In genomic region chr2:124126853-124127252, GRCm38 (mm10) we compare ENCODE assay signal across 24 mouse cellular contexts. TPM values are rescaled to one million over a fixed set of nuclear protein-coding genes. Genes with fewer than 3 reads are reported as not detected.
DNase-seq lines count a peak whose midpoint lies in the region; ATAC-seq and TF ChIP-seq lines count a peak whose summit lies in the region.
"Had no signal": no experiment of that assay in that cellular context is flagged by ENCODE, and none has a peak within 500 bp of the region (broad histone marks: within the 10 kb centered on the region; RNA-seq: fewer than 3 reads in every experiment).

No protein-coding gene starts in this region.

- no peak for TF ChIP-seq CTCF in heart, adult 2 months (IDR thresholded peaks at IDR 0.05)

- H3K27ac ChIP-seq in heart, embryonic 10.5 days: peak overlapping the region; percentile 52; the same call in 1 of the 2 replicates
- no peak overlapping the region for H3K27ac ChIP-seq in heart, adult 2 months
- H3K27ac ChIP-seq in heart, embryonic 16.5 days (ENCODE audit: low read length): peak overlapping the region; percentile 2; the same call in 1 of the 2 replicates
- no peak overlapping the region for H3K27ac ChIP-seq in midbrain, embryonic 11.5 days (ENCODE audit: low read depth, low read length)
- no peak overlapping the region for H3K27ac ChIP-seq in midbrain, embryonic 13.5 days
- H3K27ac ChIP-seq: forebrain, embryonic 13.5 days; hindbrain, postnatal 0 days; limb, embryonic 15.5 days; liver, embryonic 14.5 days; midbrain, embryonic 15.5 days; neural tube, embryonic 12.5 days had no signal

- H3K9me3 ChIP-seq in heart, embryonic 10.5 days: no peaks in the 10 kb centered on the region
- no peaks in the 10 kb centered on the region for H3K9me3 ChIP-seq in heart, embryonic 16.5 days (replicated peaks; ENCODE audit: control insufficient read depth, low read length)
- no peaks in the 10 kb centered on the region for H3K9me3 ChIP-seq in midbrain, embryonic 11.5 days (ENCODE audit: control insufficient read depth, low read length)
- H3K9me3 ChIP-seq in midbrain, embryonic 13.5 days: no peaks in the 10 kb centered on the region
- H3K9me3 ChIP-seq: forebrain, embryonic 13.5 days; limb, embryonic 15.5 days; midbrain, embryonic 15.5 days; neural tube, embryonic 12.5 days had no signal

- ATAC-seq in heart, embryonic 16.5 days (replicated peaks; ENCODE audit: extremely low read depth, insufficient read depth, low FRiP score): peak; percentile 69; the same call in 1 of the 2 replicates
- ATAC-seq in midbrain, embryonic 11.5 days (ENCODE audit: low FRiP score): no peak
- ATAC-seq in midbrain, embryonic 13.5 days: no peak
- ATAC-seq: CD4-positive, CD25-positive, alpha-beta regulatory T cell, adult 4 months; forebrain, embryonic 13.5 days; hindbrain, postnatal 0 days; intestine, embryonic 16.5 days; midbrain, embryonic 15.5 days had no signal

- peaks cover 14% of the 10 kb centered on the region; the same call in 1 of the 2 replicates for H3K4me1 ChIP-seq in heart, embryonic 10.5 days
- no peaks in the 10 kb centered on the region for H3K4me1 ChIP-seq in heart, adult 2 months (ENCODE audit: control insufficient read depth, insufficient read depth, low read length)
- peaks cover 6% of the 10 kb centered on the region for H3K4me1 ChIP-seq in heart, embryonic 16.5 days (ENCODE audit: control insufficient read depth, insufficient read depth, low read length)
- H3K4me1 ChIP-seq in midbrain, embryonic 11.5 days (ENCODE audit: control insufficient read depth, insufficient read depth, low read length): no peaks in the 10 kb centered on the region
- H3K4me1 ChIP-seq in midbrain, embryonic 13.5 days (replicated peaks): no peaks in the 10 kb centered on the region
- H3K4me1 ChIP-seq: forebrain, embryonic 13.5 days; limb, embryonic 15.5 days; midbrain, embryonic 15.5 days; neural tube, embryonic 12.5 days had no signal

- no peak overlapping the region for H3K4me2 ChIP-seq in heart, embryonic 16.5 days (ENCODE audit: low read depth, low read length)
- H3K4me2 ChIP-seq in midbrain, embryonic 11.5 days: no peak overlapping the region
- H3K4me2 ChIP-seq in midbrain, embryonic 13.5 days (replicated peaks): no peak overlapping the region
- H3K4me2 ChIP-seq: forebrain, embryonic 13.5 days; limb, embryonic 15.5 days; midbrain, embryonic 15.5 days; neural tube, embryonic 12.5 days had no signal

- DNase-seq in heart, embryonic 10.5 days (ENCODE audit: low spot score): peak; percentile 77
- DNase-seq in heart, adult 2 months: no peak
- no peak for DNase-seq in heart, adult 9 months (ENCODE audit: low spot score in 2 of 2)
- DNase-seq in midbrain, embryonic 11.5 days (ENCODE audit: low spot score, missing footprints): peak; percentile 75
- no peak for DNase-seq in adrenal gland, adult 18-20 months (ENCODE audit: low spot score in 2 of 2)
- DNase-seq: adrenal gland, postnatal 25 days; cerebellum, adult 9-10 months; gastrocnemius, postnatal 14 days; heart, adult 11 months; kidney, adult 9 months; kidney, postnatal 14 days; lung, postnatal 10 days; thymus, adult 2 months; thymus, postnatal 4 days had no signal

- no peaks in the 10 kb centered on the region for H3K27me3 ChIP-seq in heart, embryonic 10.5 days (ENCODE audit: insufficient read depth, poor library complexity, severe bottlenecking)
- no peaks in the 10 kb centered on the region for H3K27me3 ChIP-seq in heart, adult 2 months (ENCODE audit: control insufficient read depth, insufficient read depth, low read length)
- H3K27me3 ChIP-seq in heart, embryonic 16.5 days (ENCODE audit: control insufficient read depth, insufficient read depth, low read length): no peaks in the 10 kb centered on the region
- no peaks in the 10 kb centered on the region for H3K27me3 ChIP-seq in midbrain, embryonic 11.5 days (ENCODE audit: control insufficient read depth, insufficient read depth, low read length)
- H3K27me3 ChIP-seq in midbrain, embryonic 13.5 days: no peaks in the 10 kb centered on the region
- H3K27me3 ChIP-seq: forebrain, embryonic 13.5 days; limb, embryonic 15.5 days; midbrain, embryonic 15.5 days; neural tube, embryonic 12.5 days had no signal

- intact Hi-C loops in heart, adult 2 months (cut with DNase I): no loop called here

- no peak for TF ChIP-seq EP300 in heart, adult 2 months (IDR thresholded peaks at IDR 0.05; ENCODE audit: insufficient read depth, low read depth, low read length)

- H3K36me3 ChIP-seq in heart, embryonic 10.5 days: no peaks in the 10 kb centered on the region
- no peaks in the 10 kb centered on the region for H3K36me3 ChIP-seq in heart, adult 2 months (ENCODE audit: control insufficient read depth, insufficient read depth, low read length)
- no peaks in the 10 kb centered on the region for H3K36me3 ChIP-seq in heart, embryonic 16.5 days (ENCODE audit: control insufficient read depth, insufficient read depth)
- no peaks in the 10 kb centered on the region for H3K36me3 ChIP-seq in midbrain, embryonic 11.5 days (ENCODE audit: control insufficient read depth, insufficient read depth, low read length)
- no peaks in the 10 kb centered on the region for H3K36me3 ChIP-seq in midbrain, embryonic 13.5 days
- H3K36me3 ChIP-seq: limb, embryonic 15.5 days; midbrain, embryonic 15.5 days; neural tube, embryonic 12.5 days had no signal

- no peaks in the 10 kb centered on the region for H3K79me2 ChIP-seq in heart, adult 2 months (replicated peaks; ENCODE audit: control insufficient read depth, insufficient read depth, low read length)

- WGBS in heart, embryonic 10.5 days: 27% methylated on average over 3 of the region's 3 CpGs
- 50% methylated on average over 3 of the region's 3 CpGs for WGBS in heart, adult 2 months
- WGBS in heart, embryonic 16.5 days: 22% methylated on average over 3 of the region's 3 CpGs
- WGBS in midbrain, embryonic 11.5 days: 74% methylated on average over 3 of the region's 3 CpGs
- WGBS in midbrain, embryonic 13.5 days: 75% methylated on average over 3 of the region's 3 CpGs

- no peak for TF ChIP-seq POLR2A in heart, adult 2 months (IDR thresholded peaks at IDR 0.05; ENCODE audit: insufficient read depth, low read depth, low read length)

- no peak overlapping the region for H3K4me3 ChIP-seq in heart, embryonic 10.5 days
- H3K4me3 ChIP-seq in heart, adult 2 months: no peak overlapping the region
- no peak overlapping the region for H3K4me3 ChIP-seq in heart, embryonic 16.5 days (ENCODE audit: low read length)
- no peak overlapping the region for H3K4me3 ChIP-seq in midbrain, embryonic 11.5 days (ENCODE audit: low read depth, low read length)
- H3K4me3 ChIP-seq in midbrain, embryonic 13.5 days (replicated peaks): no peak overlapping the region
- H3K4me3 ChIP-seq: forebrain, embryonic 13.5 days; limb, embryonic 15.5 days; midbrain, embryonic 15.5 days; neural tube, embryonic 12.5 days had no signal

- no peak overlapping the region for H3K9ac ChIP-seq in heart, adult 2 months (ENCODE audit: low read depth, low read length)
- no peak overlapping the region for H3K9ac ChIP-seq in heart, embryonic 16.5 days (ENCODE audit: low read length)
- H3K9ac ChIP-seq in midbrain, embryonic 11.5 days (ENCODE audit: low read length): no peak overlapping the region
- H3K9ac ChIP-seq in midbrain, embryonic 13.5 days (replicated peaks): no peak overlapping the region
- H3K9ac ChIP-seq: forebrain, embryonic 13.5 days; limb, embryonic 15.5 days; liver, embryonic 14.5 days; midbrain, embryonic 15.5 days; neural tube, embryonic 12.5 days had no signal

RNA-seq across cellular contexts. Expression of gene Sema6d, which starts 37.1 kb away (rescaled TPM):
- polyA plus RNA-seq in heart, embryonic 10.5 days (2016; fragmentation: Nextera tagmentation; extraction: Ambion mirVana): 17.0 and 22.7 TPM in 2 replicates
- total RNA-seq in heart, adult 2 months (2021): 10 to 100 TPM; 13.8 to 16.4 TPM
- 14.0 and 20.6 TPM in 2 replicates for polyA plus RNA-seq in heart, adult 2 months (2012; rRNA removed)
- 17.8 and 19.8 TPM in 2 replicates for polyA plus RNA-seq in heart, embryonic 16.5 days (2015; fragmentation: Nextera tagmentation; extraction: Ambion mirVana)
- polyA plus RNA-seq in midbrain, embryonic 11.5 days (2014; fragmentation: Nextera tagmentation; extraction: Ambion mirVana): 11.1 and 12.2 TPM in 2 replicates
- 20.5 and 22.1 TPM in 2 replicates for polyA plus RNA-seq in midbrain, embryonic 13.5 days (2015; fragmentation: Nextera tagmentation; extraction: Ambion mirVana)
- total RNA-seq in adrenal gland, adult 18-20 months (2021): 10 to 100 TPM in 1 of 2 experiments, 1 to 10 TPM in 1; 5.9 to 10.4 TPM

Comparison
In these comparisons a context has a peak if more than half of its experiments do, and no peak if none do; other contexts are left out.
1. DNase-seq: peak in heart, embryonic 10.5 days (single experiment) and midbrain, embryonic 11.5 days (single experiment); none in heart, adult 2 months (0 of 2), heart, adult 9 months (0 of 2) and adrenal gland, adult 18-20 months (0 of 2).
2. H3K27ac ChIP-seq: peak in heart, embryonic 10.5 days (single experiment) and heart, embryonic 16.5 days (single experiment); none in heart, adult 2 months (single experiment), midbrain, embryonic 11.5 days (single experiment) and midbrain, embryonic 13.5 days (single experiment).